Mouse (Mus musculus): ENCODE data around the gene Ccrl2. TPM values are rescaled to one million over a fixed set of nuclear protein-coding genes. Genes with fewer than 3 reads are reported as not detected.

The Ccrl2 gene
- total and polyA plus RNA-seq, 2 experiments, result 1.8 to 3.2 TPM

DNA sequence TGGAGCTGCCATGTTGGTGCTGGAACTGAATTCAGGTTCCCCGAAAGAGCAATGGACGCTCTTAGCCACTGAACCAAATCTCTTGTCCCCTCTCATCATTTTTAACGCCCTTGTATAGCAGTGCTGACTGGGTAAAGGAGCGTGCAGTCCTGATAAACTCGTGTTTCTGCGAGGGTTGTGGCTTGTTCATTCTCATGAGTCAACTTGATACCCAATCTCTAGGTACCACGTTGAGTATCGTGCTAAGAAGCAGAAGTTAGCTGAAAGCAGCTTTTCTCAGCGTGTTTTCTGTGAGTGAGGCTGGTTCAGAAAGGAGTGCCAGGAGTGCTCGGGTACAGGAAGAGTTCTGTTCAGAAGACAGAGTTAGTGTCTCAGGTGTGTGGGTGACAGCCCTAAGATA lies 30.5 kb downstream of the Ccrl2 start:
- WGBS, result 86% methylated on average over 10 of the region's 10 CpGs
- H3K4me1 ChIP-seq (ENCODE audit: control insufficient read depth, insufficient read depth, low read length), result no peaks in the 10 kb centered on the region
- no peak for DNase-seq (ENCODE audit: extremely low read depth, low read depth, low spot score)
- H3K27me3 ChIP-seq (ENCODE audit: control insufficient read depth, insufficient read depth, low read length), result no peaks in the 10 kb centered on the region
- no peak overlapping the region for H3K9ac ChIP-seq (ENCODE audit: low read depth, low read length)
- no peaks in the 10 kb centered on the region for H3K79me2 ChIP-seq (ENCODE audit: control insufficient read depth, insufficient read depth, low read length)
- no peaks in the 10 kb centered on the region for H3K36me3 ChIP-seq (ENCODE audit: control insufficient read depth, insufficient read depth, low read length)
- TF ChIP-seq CTCF (IDR thresholded peaks at IDR 0.05; ENCODE audit: low read depth, low read length) (no peak), POLR2A (IDR thresholded peaks at IDR 0.05; ENCODE audit: extremely low read depth, insufficient read depth, low read length) (no peak)
- no peak overlapping the region for H3K27ac ChIP-seq (replicated peaks; ENCODE audit: insufficient read depth, low read depth, low read length)
- H3K4me3 ChIP-seq (ENCODE audit: insufficient read depth, low read depth, low read length), result no peak overlapping the region

DNA sequence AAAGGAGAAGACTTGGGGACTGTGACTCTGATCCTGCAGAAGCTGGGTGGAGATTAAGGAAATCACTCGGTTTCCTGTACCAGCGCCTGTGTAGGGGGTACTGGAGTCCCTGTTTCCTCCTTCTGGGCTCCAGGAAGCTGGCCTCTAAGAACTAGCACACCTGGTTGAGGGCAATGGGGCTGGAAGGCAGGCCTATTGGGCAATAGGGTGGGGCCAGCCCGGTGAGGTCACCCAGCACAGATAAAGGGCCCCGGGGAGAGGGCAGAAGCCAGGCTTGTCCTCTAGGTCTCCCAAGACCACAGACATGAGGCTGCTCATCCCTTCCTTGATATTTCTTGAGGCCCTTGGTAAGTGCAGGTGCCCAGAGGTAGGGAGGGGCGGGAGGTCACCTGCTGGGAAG lies 38.3 kb downstream of the Ccrl2 start, which contains the start of gene Ltf:
Gene Ltf (plus strand): TSS at position 250 of the 400 bp plus-strand sequence.
- no peaks in the 10 kb centered on the region for H3K27me3 ChIP-seq (ENCODE audit: control insufficient read depth, insufficient read depth, low read length)
- no peak within 1 kb of the TSS for H3K4me3 ChIP-seq (ENCODE audit: insufficient read depth, low read depth, low read length)
- 46% methylated on average over 5 of the region's 5 CpGs for WGBS
- no peaks in the 10 kb centered on the region for H3K36me3 ChIP-seq (ENCODE audit: control insufficient read depth, insufficient read depth, low read length)
- TF ChIP-seq POLR2A (IDR thresholded peaks at IDR 0.05; ENCODE audit: extremely low read depth, insufficient read depth, low read length), result no peak
- no peak for TF ChIP-seq CTCF (IDR thresholded peaks at IDR 0.05; ENCODE audit: low read depth, low read length)
- no peak within 1 kb of the TSS for H3K9ac ChIP-seq (ENCODE audit: low read depth, low read length)
- H3K79me2 ChIP-seq (ENCODE audit: control insufficient read depth, insufficient read depth, low read length), result no peaks in the 10 kb centered on the region
- no peak for DNase-seq (ENCODE audit: extremely low read depth, low read depth, low spot score)
- H3K4me1 ChIP-seq (ENCODE audit: control insufficient read depth, insufficient read depth, low read length), result no peaks in the 10 kb centered on the region
- no peak within 1 kb of the TSS for H3K27ac ChIP-seq (replicated peaks; ENCODE audit: insufficient read depth, low read depth, low read length)

DNA sequence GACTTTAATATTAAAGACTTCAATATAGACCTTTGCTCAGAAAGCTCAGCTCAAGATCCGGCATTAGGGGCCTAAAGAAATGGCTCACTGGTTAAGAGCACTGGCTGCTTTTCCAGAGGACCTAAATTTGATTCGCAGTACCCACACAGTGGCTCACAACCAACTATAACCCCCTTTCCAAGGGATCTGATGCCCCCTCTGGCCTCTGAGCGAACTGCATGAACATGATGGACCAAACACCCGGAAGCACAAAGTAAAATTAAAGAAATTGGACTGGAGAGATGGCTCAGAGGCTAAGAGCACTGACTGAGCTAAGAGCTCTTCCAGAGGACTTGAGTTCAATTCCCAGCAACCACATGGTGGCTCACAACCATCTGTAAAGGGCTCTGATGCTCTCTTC lies 41.7 kb downstream of the Ccrl2 start:
- DNase-seq (ENCODE audit: extremely low read depth, low read depth, low spot score), result no peak
- Histone ChIP-seq H3K27ac (replicated peaks; ENCODE audit: insufficient read depth, low read depth, low read length) (no peak overlapping the region), H3K36me3 (ENCODE audit: control insufficient read depth, insufficient read depth, low read length) (no peaks in the 10 kb centered on the region), H3K9ac (ENCODE audit: low read depth, low read length) (no peak overlapping the region), H3K79me2 (ENCODE audit: control insufficient read depth, insufficient read depth, low read length) (no peaks in the 10 kb centered on the region), H3K4me1 (ENCODE audit: control insufficient read depth, insufficient read depth, low read length) (no peaks in the 10 kb centered on the region), H3K27me3 (ENCODE audit: control insufficient read depth, insufficient read depth, low read length) (no peaks in the 10 kb centered on the region), H3K4me3 (ENCODE audit: insufficient read depth, low read depth, low read length) (no peak overlapping the region)
- no peak for TF ChIP-seq POLR2A (IDR thresholded peaks at IDR 0.05; ENCODE audit: extremely low read depth, insufficient read depth, low read length)
- TF ChIP-seq CTCF (IDR thresholded peaks at IDR 0.05; ENCODE audit: low read depth, low read length), result no peak
- WGBS, result 97% methylated on average over 4 of the region's 4 CpGs

DNA sequence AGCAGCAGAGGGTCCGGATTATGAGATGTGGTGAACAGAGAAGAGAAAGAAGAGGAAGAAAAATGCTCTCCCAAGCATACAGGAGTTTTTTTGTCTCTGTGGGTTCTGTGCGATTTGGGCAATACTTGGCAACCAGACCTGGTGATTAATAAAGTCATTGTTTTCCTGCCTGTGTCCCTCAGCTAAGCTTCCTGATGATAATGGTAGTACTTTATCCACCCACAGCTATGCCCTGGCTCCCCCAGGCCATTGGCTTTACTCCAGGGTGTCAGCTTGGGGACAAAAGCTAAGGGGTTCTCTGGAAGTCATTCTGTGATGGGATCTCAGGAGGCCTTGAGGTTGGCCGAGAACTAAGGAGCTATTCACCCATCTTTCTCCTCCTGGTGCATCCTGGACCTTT lies 45.3 kb downstream of the Ccrl2 start:
- Histone ChIP-seq H3K79me2 (ENCODE audit: control insufficient read depth, insufficient read depth, low read length) (no peaks in the 10 kb centered on the region), H3K9ac (ENCODE audit: low read depth, low read length) (no peak overlapping the region), H3K4me1 (ENCODE audit: control insufficient read depth, insufficient read depth, low read length) (no peaks in the 10 kb centered on the region), H3K27me3 (ENCODE audit: control insufficient read depth, insufficient read depth, low read length) (no peaks in the 10 kb centered on the region), H3K4me3 (ENCODE audit: insufficient read depth, low read depth, low read length) (no peak overlapping the region), H3K36me3 (ENCODE audit: control insufficient read depth, insufficient read depth, low read length) (no peaks in the 10 kb centered on the region), H3K27ac (replicated peaks; ENCODE audit: insufficient read depth, low read depth, low read length) (no peak overlapping the region)
- TF ChIP-seq CTCF (IDR thresholded peaks at IDR 0.05; ENCODE audit: low read depth, low read length), result no peak
- TF ChIP-seq POLR2A (IDR thresholded peaks at IDR 0.05; ENCODE audit: extremely low read depth, insufficient read depth, low read length), result no peak
- WGBS, result 74% methylated on average over 3 of the region's 3 CpGs
- DNase-seq (ENCODE audit: extremely low read depth, low read depth, low spot score), result no peak

DNA sequence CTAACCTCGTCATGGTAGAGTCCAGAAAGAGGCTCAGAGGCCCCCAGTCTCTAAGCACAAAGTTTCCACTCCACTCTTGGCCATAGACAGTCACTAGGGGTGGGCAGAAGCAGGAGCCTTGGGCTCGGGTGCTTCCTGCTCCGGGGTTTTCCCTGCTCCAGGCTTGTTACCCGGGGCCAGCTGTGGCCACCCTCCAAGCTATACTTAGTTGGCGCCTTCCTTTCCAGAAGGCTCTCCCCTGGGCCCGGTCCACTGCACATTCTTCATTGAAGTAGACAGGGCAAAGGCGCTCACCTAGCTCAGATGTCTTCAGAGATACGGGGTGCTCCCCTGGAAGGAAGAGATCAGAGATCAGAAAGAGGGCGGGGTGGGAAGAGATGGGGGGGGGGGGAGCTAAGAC lies 45.8 kb downstream of the Ccrl2 start:
- Histone ChIP-seq H3K9ac (ENCODE audit: low read depth, low read length) (no peak overlapping the region), H3K27me3 (ENCODE audit: control insufficient read depth, insufficient read depth, low read length) (no peaks in the 10 kb centered on the region), H3K36me3 (ENCODE audit: control insufficient read depth, insufficient read depth, low read length) (no peaks in the 10 kb centered on the region), H3K4me1 (ENCODE audit: control insufficient read depth, insufficient read depth, low read length) (no peaks in the 10 kb centered on the region), H3K4me3 (ENCODE audit: insufficient read depth, low read depth, low read length) (no peak overlapping the region), H3K27ac (replicated peaks; ENCODE audit: insufficient read depth, low read depth, low read length) (peak overlapping the region; percentile 19; the same call in 1 of the 2 replicates), H3K79me2 (ENCODE audit: control insufficient read depth, insufficient read depth, low read length) (no peaks in the 10 kb centered on the region)
- TF ChIP-seq POLR2A (IDR thresholded peaks at IDR 0.05; ENCODE audit: extremely low read depth, insufficient read depth, low read length) (no peak), CTCF (IDR thresholded peaks at IDR 0.05; ENCODE audit: low read depth, low read length) (no peak)
- 71% methylated on average over 9 of the region's 9 CpGs for WGBS
- DNase-seq (ENCODE audit: extremely low read depth, low read depth, low spot score), result no peak

DNA sequence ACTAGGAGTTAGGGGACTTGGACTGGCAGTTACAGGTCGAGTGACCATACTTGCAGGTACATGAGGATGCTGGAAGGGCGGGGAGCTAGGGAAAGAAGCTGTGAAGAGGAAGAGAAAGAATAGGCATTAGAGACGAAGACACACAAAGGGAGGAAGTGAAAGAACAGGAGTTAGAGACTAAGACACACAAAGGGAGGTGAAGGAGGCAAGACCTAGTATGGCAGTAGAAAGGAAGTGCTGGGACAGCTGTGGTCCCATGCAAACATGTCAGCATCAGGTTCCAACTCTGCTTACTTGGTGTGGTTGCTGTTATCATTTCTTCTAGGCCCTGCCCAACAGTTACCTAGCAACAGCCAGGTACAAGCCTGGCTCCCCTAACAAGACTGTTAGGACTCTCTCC lies 47.6 kb downstream of the Ccrl2 start:
- no peaks in the 10 kb centered on the region for H3K27me3 ChIP-seq (ENCODE audit: control insufficient read depth, insufficient read depth, low read length)
- H3K9ac ChIP-seq (ENCODE audit: low read depth, low read length), result no peak overlapping the region
- no peaks in the 10 kb centered on the region for H3K4me1 ChIP-seq (ENCODE audit: control insufficient read depth, insufficient read depth, low read length)
- no peaks in the 10 kb centered on the region for H3K79me2 ChIP-seq (ENCODE audit: control insufficient read depth, insufficient read depth, low read length)
- DNase-seq (ENCODE audit: extremely low read depth, low read depth, low spot score), result no peak
- 80% methylated on average over 3 of the region's 3 CpGs for WGBS
- H3K4me3 ChIP-seq (ENCODE audit: insufficient read depth, low read depth, low read length), result no peak overlapping the region
- no peak overlapping the region for H3K27ac ChIP-seq (replicated peaks; ENCODE audit: insufficient read depth, low read depth, low read length)
- TF ChIP-seq CTCF (IDR thresholded peaks at IDR 0.05; ENCODE audit: low read depth, low read length), result no peak
- TF ChIP-seq POLR2A (IDR thresholded peaks at IDR 0.05; ENCODE audit: extremely low read depth, insufficient read depth, low read length), result no peak
- no peaks in the 10 kb centered on the region for H3K36me3 ChIP-seq (ENCODE audit: control insufficient read depth, insufficient read depth, low read length)
